Mouse (Mus musculus) 416B (cell line): ENCODE measurements around the gene Depdc1b.

ENCODE experiments used
- DNase-seq: peaks from one replicate; pipeline ENCODE4 v3.0.0; 2011; ENCODE audit warnings: low read depth

Depdc1b gene

GRCm38 (mm10) chr13:108448348-108448931, 132.3 kb downstream of the Depdc1b start:
- DNase-seq, result no peak

GRCm38 (mm10) chr13:108449116-108450097, 133.3 kb downstream of the Depdc1b start, which contains the start of gene Pde4d:
Gene Pde4d (plus strand): TSS chr13:108449948.
- DNase-seq, result peak; percentile 93

GRCm38 (mm10) chr13:108451122-108451521, 135.0 kb downstream of the Depdc1b start:
- no peak for DNase-seq

GRCm38 (mm10) chr13:108453064-108453919, 137.2 kb downstream of the Depdc1b start:
- DNase-seq, result peak; percentile 90
